Mouse (Mus musculus) bone marrow, adult 2 months (tissue): ENCODE results near the gene Olfr732. TPM values are rescaled to one million over a fixed set of nuclear protein-coding genes. Genes with fewer than 3 reads are reported as not detected.

ENCODE experiments used
- H3K27ac ChIP-seq: fragments of 200-500 bp; 2 replicates; pipeline ENCODE4 v1.5.1; 2012; ENCODE audit warnings: low read depth, mild to moderate bottlenecking, control low read depth, inconsistent platforms, low read length; ENCODE audit not compliant: control insufficient read depth, poor library complexity, insufficient read depth
- H3K4me1 ChIP-seq: fragments of 200-500 bp; 2 replicates; pipeline ENCODE4 v1.6.1; 2011; ENCODE audit warnings: low read length; ENCODE audit not compliant: control insufficient read depth, insufficient read depth
- H3K4me3 ChIP-seq: fragments of 200-500 bp; replicated peaks from 2 replicates; pipeline ENCODE3; 2011; ENCODE audit warnings: mild to moderate bottlenecking, low read depth, low read length, control low read depth; ENCODE audit not compliant: control insufficient read depth
- CTCF ChIP-seq: fragments of 200-500 bp; IDR thresholded peaks from 2 replicates; pipeline ENCODE4 v1.5.1; 2011; ENCODE audit warnings: low read length, control low read depth; ENCODE audit not compliant: control insufficient read depth, insufficient read depth
- POLR2A ChIP-seq: fragments of 200-500 bp; IDR thresholded peaks from 2 replicates; pipeline ENCODE4 v1.6.1; 2011; ENCODE audit warnings: low read depth, mild to moderate bottlenecking, control low read depth, low read length, borderline replicate concordance; ENCODE audit not compliant: control insufficient read depth
- WGBS: fragments of 180-500 bp; shearing (Covaris S2); methylation state at CpG from one replicate; pipeline ENCODE4 v1.1.7; 2018; 5-methylcytosine and 5-hydroxymethylcytosine counted together
- polyA plus RNA-seq: library from polyadenylated mRNA; stranded (reverse); fragments of >200 nt; gene quantifications from 2 replicates; pipeline ENCODE4 v1.2.4, GENCODE M21; 2011; ENCODE audit warnings: low replicate concordance; ENCODE audit not compliant: missing spikeins, insufficient read depth, insufficient read length

The Olfr732 gene
- not detected in 2 replicates for polyA plus RNA-seq

- WGBS = 86% methylated on average over 1 of the region's 1 CpGs
- Histone ChIP-seq H3K4me1 (no peaks in the 10 kb centered on the region), H3K4me3 (no peak within 1 kb of the TSS), H3K27ac (no peak within 1 kb of the TSS)
- TF ChIP-seq POLR2A = no peak
Measured at GRCm38 (mm10) chr14:50284106-50284505, at the start of gene Olfr732. Gene Olfr732, minus strand, starts transcription at chr14:50284206.

- TF ChIP-seq POLR2A (no peak), CTCF (no peak)
- H3K27ac ChIP-seq = no peak within 1 kb of the TSS
- H3K4me1 ChIP-seq = no peaks in the 10 kb centered on the region
- H3K4me3 ChIP-seq = no peak within 1 kb of the TSS
- 56% methylated on average over 1 of the region's 1 CpGs for WGBS
Measured at GRCm38 (mm10) chr14:50326661-50327060, 42.7 kb upstream of the Olfr732 start, which contains the start of gene Olfr734. Gene Olfr734, minus strand, starts transcription at chr14:50326761.

GRCm38 (mm10) chr14:50301422-50301821 lies 17.4 kb upstream of the Olfr732 start, which contains the start of gene Olfr733:
Gene Olfr733, minus strand, starts transcription at chr14:50301522.
- Histone ChIP-seq H3K27ac (no peak within 1 kb of the TSS), H3K4me3 (no peak within 1 kb of the TSS), H3K4me1 (no peaks in the 10 kb centered on the region)
- TF ChIP-seq CTCF = no peak
- TF ChIP-seq POLR2A = no peak

- Histone ChIP-seq H3K4me3 (no peak within 1 kb of the TSS), H3K27ac (no peak within 1 kb of the TSS), H3K4me1 (no peaks in the 10 kb centered on the region)
- TF ChIP-seq POLR2A (no peak), CTCF (no peak)
- WGBS = 79% methylated on average over 4 of the region's 4 CpGs
Measured at GRCm38 (mm10) chr14:50241766-50242165, 42.2 kb downstream of the Olfr732 start, which contains the start of gene Olfr731. Gene Olfr731, minus strand, starts transcription at chr14:50241866.

Other genes with a start within 250 kb of the Olfr732 start
- gene Olfr725, start 243.8 kb downstream of the Olfr732 start, polyA plus RNA-seq = not detected in 2 replicates
- gene Olfr726, start 193.3 kb downstream of the Olfr732 start, polyA plus RNA-seq = not detected in 2 replicates
- gene Olfr727, start 161.0 kb downstream of the Olfr732 start, polyA plus RNA-seq = not detected in 2 replicates
- gene Olfr728, start 141.5 kb downstream of the Olfr732 start, polyA plus RNA-seq = not detected in 2 replicates
- gene Olfr729, start 131.3 kb downstream of the Olfr732 start, polyA plus RNA-seq = 0.45 TPM in 1 of 2 replicates, not detected in the other
- not detected in 2 replicates for gene Olfr730, start 96.0 kb downstream of the Olfr732 start, polyA plus RNA-seq
- gene Olfr731, start 42.3 kb downstream of the Olfr732 start, polyA plus RNA-seq = not detected in 2 replicates
- not detected in 2 replicates for gene Olfr733, start 17.3 kb upstream of the Olfr732 start, polyA plus RNA-seq
- not detected in 2 replicates for gene Olfr734, start 42.6 kb upstream of the Olfr732 start, polyA plus RNA-seq
- gene Olfr735, start 64.7 kb upstream of the Olfr732 start, polyA plus RNA-seq = not detected in 2 replicates
- not detected in 2 replicates for gene Tlr11, start 73.7 kb upstream of the Olfr732 start, polyA plus RNA-seq
- gene Olfr736, start 97.0 kb upstream of the Olfr732 start, polyA plus RNA-seq = not detected in 2 replicates
- not detected in 2 replicates for gene Olfr738, start 123.4 kb upstream of the Olfr732 start, polyA plus RNA-seq
- gene Olfr739, start 134.4 kb upstream of the Olfr732 start, polyA plus RNA-seq = not detected in 2 replicates
- gene Olfr740, start 161.3 kb upstream of the Olfr732 start, polyA plus RNA-seq = not detected in 2 replicates
- not detected in 2 replicates for gene Olfr741, start 188.5 kb upstream of the Olfr732 start, polyA plus RNA-seq
- gene Olfr742, start 219.4 kb upstream of the Olfr732 start, polyA plus RNA-seq = not detected in 2 replicates
- gene Olfr743, start 237.6 kb upstream of the Olfr732 start, polyA plus RNA-seq = not detected in 2 replicates